Mouse (Mus musculus) adrenal gland, adult 18-20 months (tissue): ENCODE data around the gene Ccdc27. TPM values are rescaled to one million over a fixed set of nuclear protein-coding genes. Genes with fewer than 3 reads are reported as not detected.

Source experiments
- total RNA-seq, 2 experiments: library from RNA; stranded (reverse); gene quantifications; 1 replicate in 1 of 2; 2 replicates in 1 of 2; pipeline ENCODE4 v1.2.3; 2021

The Ccdc27 gene
- total RNA-seq, 2 experiments from 2014 or later, result not detected

Other genes with a start within 250 kb of the Ccdc27 start
- gene A430005L14Rik, start 85.4 kb downstream of the Ccdc27 start, total RNA-seq, result 10 to 100 TPM; 15.4 to 16.9 TPM
- gene Dffb, start 67.6 kb downstream of the Ccdc27 start, total RNA-seq, result 1 to 10 TPM; 2.8 to 3.2 TPM
- gene Cep104, start 67.5 kb downstream of the Ccdc27 start, total RNA-seq, result 10 to 100 TPM; 22.7 to 25.0 TPM
- gene Lrrc47, start 30.9 kb downstream of the Ccdc27 start, total RNA-seq, result 10 to 100 TPM; 54.8 to 55.4 TPM
- gene Smim1, start 16.4 kb downstream of the Ccdc27 start, total RNA-seq, result 10 to 100 TPM; 48.5 to 54.2 TPM
- not detected for gene Trp73, start 97.5 kb upstream of the Ccdc27 start, total RNA-seq
- 10 to 100 TPM; 14.2 to 21.1 TPM for gene Wrap73, start 99.7 kb upstream of the Ccdc27 start, total RNA-seq
- 100 to 1,000 TPM; 155 to 172 TPM for gene Tprgl, start 118.0 kb upstream of the Ccdc27 start, total RNA-seq
- gene Megf6, start 128.1 kb upstream of the Ccdc27 start, total RNA-seq, result 1 to 10 TPM; 2.5 to 4.3 TPM